11 mouse cellular contexts compared by ENCODE assay signal in the genomic region with DNA sequence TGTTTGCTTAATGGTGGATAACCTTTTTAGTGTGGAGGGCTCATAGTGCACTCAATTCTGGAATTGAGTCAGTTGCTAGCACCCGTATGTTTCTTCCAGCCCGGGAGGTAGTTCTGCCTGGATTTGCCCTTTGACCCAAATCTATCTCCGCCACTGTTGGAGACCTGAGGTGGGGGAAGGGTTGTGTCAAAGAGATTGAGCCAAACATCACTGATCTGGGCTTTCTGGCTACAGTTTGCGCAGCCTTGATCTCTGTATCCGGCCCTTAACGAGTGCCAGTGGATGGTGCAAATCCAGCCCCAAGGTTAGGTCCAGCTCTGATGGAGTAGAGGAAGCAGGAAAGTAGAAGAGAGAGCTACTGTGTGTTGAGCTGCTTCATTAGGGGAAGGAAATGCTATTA. TPM values are rescaled to one million over a fixed set of nuclear protein-coding genes. Genes with fewer than 3 reads are reported as not detected.
DNase-seq lines count a peak whose midpoint lies in the region; ATAC-seq and TF ChIP-seq lines count a peak whose summit lies in the region.
"Had no signal": no experiment of that assay in that cellular context is flagged by ENCODE, and none has a peak within 500 bp of the region (broad histone marks: within the 10 kb centered on the region; RNA-seq: fewer than 3 reads in every experiment).

No protein-coding gene starts in this region.

- DNase-seq in adrenal gland, adult 2 months: peak; percentile 85
- no peak for DNase-seq in adrenal gland, postnatal 4 days (ENCODE audit: low spot score in 2 of 2)
- DNase-seq in lung, postnatal 36 days: no peak
- no peak for DNase-seq in urinary bladder, adult 2 months (ENCODE audit: low spot score)
- no peak for DNase-seq in left cerebral cortex, adult 9 months (ENCODE audit: low spot score in 2 of 2)
- DNase-seq: right cerebral cortex, postnatal 4 days had no signal

- H3K27me3 ChIP-seq in lung, embryonic 15.5 days: no peaks in the 10 kb centered on the region
- H3K27me3 ChIP-seq in intestine, postnatal 0 days (replicated peaks; ENCODE audit: control insufficient read depth, insufficient read depth, low read length): no peaks in the 10 kb centered on the region
- no peaks in the 10 kb centered on the region for H3K27me3 ChIP-seq in small intestine, adult 2 months (ENCODE audit: control insufficient read depth, insufficient read depth, low read length)

- H3K36me3 ChIP-seq in lung, embryonic 15.5 days: peaks cover 8% of the 10 kb centered on the region; the same call in 1 of the 2 replicates
- H3K36me3 ChIP-seq in intestine, postnatal 0 days (ENCODE audit: control insufficient read depth, insufficient read depth): peaks cover 27% of the 10 kb centered on the region
- peaks cover 27% of the 10 kb centered on the region for H3K36me3 ChIP-seq in small intestine, adult 2 months (ENCODE audit: control insufficient read depth, insufficient read depth, low read length)

- H3K27ac ChIP-seq in lung, embryonic 15.5 days: peak overlapping the region; percentile 41
- H3K27ac ChIP-seq in intestine, postnatal 0 days (ENCODE audit: low read depth, low read length): peak overlapping the region; percentile 64; the same call in 1 of the 2 replicates
- H3K27ac ChIP-seq in small intestine, adult 2 months (ENCODE audit: insufficient read depth, low read depth, low read length): peak overlapping the region; percentile 42

- no peak for TF ChIP-seq POLR2A in small intestine, adult 2 months (IDR thresholded peaks at IDR 0.05; ENCODE audit: low read depth, low read length)

- H3K4me1 ChIP-seq in lung, embryonic 15.5 days: peaks cover 27% of the 10 kb centered on the region
- H3K4me1 ChIP-seq in intestine, postnatal 0 days (replicated peaks; ENCODE audit: control insufficient read depth, insufficient read depth, low read length): peaks cover 2% of the 10 kb centered on the region
- peaks cover 28% of the 10 kb centered on the region for H3K4me1 ChIP-seq in small intestine, adult 2 months (ENCODE audit: control insufficient read depth, insufficient read depth, insufficient read length, low read length)

- H3K4me3 ChIP-seq in lung, embryonic 15.5 days: peak overlapping the region; percentile 1; the same call in 1 of the 2 replicates
- H3K4me3 ChIP-seq in intestine, postnatal 0 days (ENCODE audit: low read depth, low read length): peak overlapping the region; percentile 31
- H3K4me3 ChIP-seq in small intestine, adult 2 months (ENCODE audit: low read depth, low read length): peak overlapping the region; percentile 56

- no peak for TF ChIP-seq CTCF in intestine, postnatal 0 days (IDR thresholded peaks at IDR 0.05; ENCODE audit: low read depth)
- TF ChIP-seq CTCF in small intestine, adult 2 months (IDR thresholded peaks at IDR 0.05; ENCODE audit: extremely low read depth, insufficient read length, insufficient replicate concordance, low read depth, low read length): no peak

- no peak for ATAC-seq in lung, embryonic 15.5 days (ENCODE audit: borderline replicate concordance, extremely low read depth, low FRiP score, low TSS enrichment)
- ATAC-seq in intestine, postnatal 0 days: no peak

- H3K9ac ChIP-seq in lung, embryonic 15.5 days: no peak overlapping the region
- peak overlapping the region; percentile 37; the same call in 1 of the 2 replicates for H3K9ac ChIP-seq in intestine, postnatal 0 days (ENCODE audit: low read depth, low read length)

- no peaks in the 10 kb centered on the region for H3K9me3 ChIP-seq in lung, embryonic 15.5 days
- H3K9me3 ChIP-seq in intestine, postnatal 0 days (ENCODE audit: control insufficient read depth): no peaks in the 10 kb centered on the region

- peak overlapping the region; percentile 39 for H3K4me2 ChIP-seq in lung, embryonic 15.5 days
- H3K4me2 ChIP-seq in intestine, postnatal 0 days (replicated peaks; ENCODE audit: low read depth): peak overlapping the region; percentile 79

- 24% methylated on average over 6 of the region's 6 CpGs for WGBS in lung, embryonic 15.5 days
- WGBS in intestine, postnatal 0 days: 28% methylated on average over 6 of the region's 6 CpGs
- 19% methylated on average over 6 of the region's 6 CpGs for WGBS in small intestine, adult 2 months

RNA-seq across cellular contexts. Expression of a gene that starts 3.9 kb away (rescaled TPM):
- 100 to 1,000 TPM in 1 of 2 experiments, 10 to 100 TPM in 1; 87.4 to 180 TPM for total RNA-seq in adrenal gland, adult 2 months (2021)
- polyA plus RNA-seq in adrenal gland, adult 2 months (2012; rRNA removed): 181 and 270 TPM in 2 replicates
- total RNA-seq in adrenal gland, postnatal 4 days (2021): 100 to 1,000 TPM; 133 to 137 TPM
- polyA plus RNA-seq in lung, embryonic 15.5 days (2015; fragmentation: Nextera tagmentation; extraction: Ambion mirVana): 23.1 and 25.9 TPM in 2 replicates
- 24.2 and 26.2 TPM in 2 replicates for polyA plus RNA-seq in intestine, postnatal 0 days (2015; fragmentation: Nextera tagmentation; extraction: Ambion mirVana)
- 57.2 and 129 TPM in 2 replicates for polyA plus RNA-seq in small intestine, adult 2 months (2012; rRNA removed)
- 12.9 and 18.2 TPM in 2 replicates for polyA plus RNA-seq in urinary bladder, adult 2 months (2012; rRNA removed)

RNA-seq across cellular contexts. Expression of a gene that starts 33.0 kb away (rescaled TPM):
- total RNA-seq in adrenal gland, adult 2 months (2021): 1 to 10 TPM; 8.4 to 9.6 TPM
- polyA plus RNA-seq in adrenal gland, adult 2 months (2012; rRNA removed): 4.2 and 4.8 TPM in 2 replicates
- 10 to 100 TPM; 14.0 to 14.3 TPM for total RNA-seq in adrenal gland, postnatal 4 days (2021)
- 16.0 and 16.9 TPM in 2 replicates for polyA plus RNA-seq in lung, embryonic 15.5 days (2015; fragmentation: Nextera tagmentation; extraction: Ambion mirVana)
- 4.1 and 4.6 TPM in 2 replicates for polyA plus RNA-seq in intestine, postnatal 0 days (2015; fragmentation: Nextera tagmentation; extraction: Ambion mirVana)
- polyA plus RNA-seq in small intestine, adult 2 months (2012; rRNA removed): 1.1 and 1.4 TPM in 2 replicates
- 9.7 and 10.9 TPM in 2 replicates for polyA plus RNA-seq in urinary bladder, adult 2 months (2012; rRNA removed)

RNA-seq across cellular contexts. Expression of a gene that starts 36.3 kb away (rescaled TPM):
- total RNA-seq in adrenal gland, adult 2 months (2021): not detected
- polyA plus RNA-seq in adrenal gland, adult 2 months (2012; rRNA removed): 0.17 TPM in 1 of 2 replicates, not detected in the other
- total RNA-seq in adrenal gland, postnatal 4 days (2021): not detected
- polyA plus RNA-seq in lung, embryonic 15.5 days (2015; fragmentation: Nextera tagmentation; extraction: Ambion mirVana): not detected in 2 replicates
- not detected in 2 replicates for polyA plus RNA-seq in intestine, postnatal 0 days (2015; fragmentation: Nextera tagmentation; extraction: Ambion mirVana)
- polyA plus RNA-seq in small intestine, adult 2 months (2012; rRNA removed): 0.37 TPM in 1 of 2 replicates, not detected in the other
- not detected in 2 replicates for polyA plus RNA-seq in urinary bladder, adult 2 months (2012; rRNA removed)
- total RNA-seq: layer of hippocampus, adult 18-20 months had no signal
- polyA plus RNA-seq: brain, embryonic 14.5 days had no signal

RNA-seq across cellular contexts. Expression of a gene that starts 47.8 kb away (rescaled TPM):
- 100 to 1,000 TPM; 168 to 250 TPM for total RNA-seq in adrenal gland, adult 2 months (2021)
- polyA plus RNA-seq in adrenal gland, adult 2 months (2012; rRNA removed): 25.2 and 37.0 TPM in 2 replicates
- 100 to 1,000 TPM; 149 to 159 TPM for total RNA-seq in adrenal gland, postnatal 4 days (2021)
- 88.7 and 90.7 TPM in 2 replicates for polyA plus RNA-seq in lung, embryonic 15.5 days (2015; fragmentation: Nextera tagmentation; extraction: Ambion mirVana)
- polyA plus RNA-seq in intestine, postnatal 0 days (2015; fragmentation: Nextera tagmentation; extraction: Ambion mirVana): 191 and 210 TPM in 2 replicates
- 4.7 and 31.1 TPM in 2 replicates for polyA plus RNA-seq in small intestine, adult 2 months (2012; rRNA removed)
- polyA plus RNA-seq in urinary bladder, adult 2 months (2012; rRNA removed): 94.2 and 94.3 TPM in 2 replicates

Comparison
In these comparisons a context has a peak if more than half of its experiments do, and no peak if none do; other contexts are left out.
1. H3K4me3 ChIP-seq: peak in every context shown above with its lines; median percentile 56 in small intestine, adult 2 months; 31 in intestine, postnatal 0 days; 1 in lung, embryonic 15.5 days.